Mouse (Mus musculus) megakaryocyte, embryonic 14.5 days (primary cell): ENCODE data around the gene Tram2.

Experiments
- FLI1 ChIP-seq: IDR thresholded peaks from 2 replicates; pipeline ENCODE4 v1.6.1; 2012; ENCODE audit warnings: low read length, inconsistent platforms, mixed read lengths
- GATA1 ChIP-seq: IDR thresholded peaks from 3 replicates; pipeline ENCODE4 v1.6.1; 2012; ENCODE audit warnings: mixed read lengths, low read length, inconsistent platforms, borderline replicate concordance

DNA sequence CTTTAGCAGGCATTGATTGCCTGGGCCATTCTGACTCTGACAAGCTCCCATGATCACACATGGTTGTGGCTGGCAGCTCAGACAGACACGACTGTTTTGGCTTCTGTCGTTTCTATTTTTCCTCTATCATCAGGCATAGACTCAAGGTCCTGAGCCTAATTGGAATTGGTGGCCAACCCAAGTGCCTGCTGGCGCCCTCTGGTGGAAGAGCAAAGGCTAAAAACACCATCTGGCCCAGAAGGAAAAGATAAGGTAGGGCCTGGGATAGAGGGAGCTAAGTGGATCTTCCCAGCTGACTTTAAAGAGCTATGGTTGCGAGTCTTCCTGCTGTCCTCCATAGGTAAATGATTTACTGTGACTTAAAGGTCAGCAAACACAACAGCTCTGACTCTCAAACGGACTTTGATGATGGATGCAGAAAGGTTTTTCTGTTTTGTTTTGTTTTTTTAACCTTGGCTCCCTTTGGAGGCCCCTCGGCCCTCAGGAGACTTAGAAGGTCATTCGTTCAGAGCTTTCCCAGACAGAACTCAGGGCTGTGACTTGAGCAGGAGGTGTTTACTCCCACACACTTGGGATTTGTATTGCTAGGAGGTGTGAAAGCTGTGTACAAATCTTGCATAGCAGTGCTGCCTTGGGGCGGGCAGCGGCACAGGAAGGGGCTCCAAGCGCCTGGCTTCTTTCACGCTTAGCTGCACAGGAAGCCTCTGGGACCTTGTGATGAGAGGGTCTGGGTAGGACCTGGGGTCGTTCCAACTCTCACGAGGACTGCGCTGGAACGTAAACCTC lies 22.4 kb upstream of the Tram2 start:
- no peak for TF ChIP-seq GATA1
- no peak for TF ChIP-seq FLI1
